Mouse (Mus musculus) heart, embryonic 14.5 days (tissue): ENCODE measurements around the gene Dhx15. TPM values are rescaled to one million over a fixed set of nuclear protein-coding genes. Genes with fewer than 3 reads are reported as not detected.

Experiments used
- ATAC-seq: fragments of 200-750 bp; cut with Nextera tagmentation; 2 replicates; pipeline ENCODE4 v1.8.0; 2017; ENCODE audit warnings: low read depth, moderate TSS enrichment; ENCODE audit not compliant: insufficient number of reproducible peaks, insufficient read depth, low FRiP score
- H3K27ac ChIP-seq, 2 experiments: fragments of 200-500 bp in 1 of 2; fragments of 300-500 bp in 1 of 2; sonication (generic) in 1 of 2; replicated peaks in 1 of 2; 2 replicates each; pipeline ENCODE4 v1.5.1; 2012 to 2014; ENCODE audit warnings: low read depth in 2 of 2, low read length in 2 of 2, control low read depth in 1 of 2, mild to moderate bottlenecking in 1 of 2, mixed read lengths in 1 of 2; ENCODE audit not compliant: control insufficient read depth in 1 of 2, insufficient read depth in 1 of 2
- H3K27me3 ChIP-seq: fragments of 300-500 bp; sonication (generic); 2 replicates; pipeline ENCODE4 v1.6.1; 2014; ENCODE audit warnings: mild to moderate bottlenecking, low read length, control low read depth; ENCODE audit not compliant: control insufficient read depth, insufficient read depth
- H3K36me3 ChIP-seq: fragments of 300-500 bp; sonication (generic); 2 replicates; pipeline ENCODE4 v1.6.1; 2014; ENCODE audit warnings: mild to moderate bottlenecking, control low read depth, low read length, mixed read lengths; ENCODE audit not compliant: control insufficient read depth, insufficient read depth
- H3K4me1 ChIP-seq, 2 experiments: fragments of 200-500 bp in 1 of 2; fragments of 300-500 bp in 1 of 2; sonication (generic) in 1 of 2; 2 replicates each; pipeline ENCODE4 v1.6.1; 2012 to 2014; ENCODE audit warnings: low read length in 2 of 2, control low read depth in 1 of 2, mixed read lengths in 1 of 2; ENCODE audit not compliant: control insufficient read depth in 2 of 2, insufficient read depth in 2 of 2
- H3K4me2 ChIP-seq: fragments of 300-500 bp; sonication (generic); 2 replicates; pipeline ENCODE4 v1.6.1; 2014; ENCODE audit warnings: mild to moderate bottlenecking, low read length
- H3K4me3 ChIP-seq, 2 experiments: fragments of 200-500 bp in 1 of 2; fragments of 300-500 bp in 1 of 2; sonication (generic) in 1 of 2; 2 replicates each; pipeline ENCODE4 v1.5.1; 2012 to 2014; ENCODE audit warnings: low read length in 2 of 2, mild to moderate bottlenecking in 2 of 2, control low read depth in 1 of 2, low read depth in 1 of 2, moderate library complexity in 1 of 2; ENCODE audit not compliant: control insufficient read depth in 1 of 2, insufficient read depth in 1 of 2
- H3K9ac ChIP-seq: fragments of 300-500 bp; sonication (generic); 2 replicates; pipeline ENCODE4 v1.6.1; 2014; ENCODE audit warnings: mild to moderate bottlenecking, low read length
- H3K9me3 ChIP-seq: fragments of 300-500 bp; sonication (generic); 2 replicates; pipeline ENCODE4 v1.6.1; 2016; ENCODE audit warnings: low read length, control low read depth; ENCODE audit not compliant: control insufficient read depth
- WGBS: fragments of 180-500 bp; shearing (Covaris S2); extraction: QIAGEN DNeasy Blood & Tissue Kit; methylation state at CpG from one replicate; pipeline ENCODE4 v1.1.7; 2014; 5-methylcytosine and 5-hydroxymethylcytosine counted together
- polyA plus RNA-seq: library from polyadenylated mRNA; unstranded; fragments of >200 nt; fragmentation: Nextera tagmentation; extraction: Ambion mirVana; gene quantifications from 2 replicates; pipeline ENCODE4 v1.2.1, GENCODE M21; 2014

Gene Dhx15
- polyA plus RNA-seq, 1 experiment from 2014 or later, result 47.2 TPM

- Histone ChIP-seq H3K27ac (no peak overlapping the region), H3K36me3 (no peaks in the 10 kb centered on the region), H3K4me2 (no peak overlapping the region), H3K4me1 (no peaks in the 10 kb centered on the region; a peak in 1 of 4 replicates), H3K4me3 (no peak overlapping the region), H3K9ac (no peak overlapping the region), H3K9me3 (peaks cover 3% of the 10 kb centered on the region; the same call in 1 of the 2 replicates), H3K27me3 (no peaks in the 10 kb centered on the region)
- ATAC-seq, result no peak
- 74% methylated on average over 2 of the region's 2 CpGs for WGBS
These were observed 41.9 kb upstream of the Dhx15 start for GRCm38 (mm10) chr5:52232199-52232598.

GRCm38 (mm10) chr5:52230466-52230865 lies 40.2 kb upstream of the Dhx15 start:
- Histone ChIP-seq H3K9me3 (peaks cover 3% of the 10 kb centered on the region; the same call in 1 of the 2 replicates), H3K9ac (no peak overlapping the region), H3K4me2 (no peak overlapping the region), H3K27ac (no peak overlapping the region), H3K36me3 (no peaks in the 10 kb centered on the region), H3K4me3 (no peak overlapping the region), H3K27me3 (no peaks in the 10 kb centered on the region), H3K4me1 (no peaks in the 10 kb centered on the region; a peak in 1 of 4 replicates)
- ATAC-seq, result no peak
- WGBS, result 82% methylated on average over 7 of the region's 7 CpGs

- Histone ChIP-seq H3K36me3 (no peaks in the 10 kb centered on the region), H3K4me1 (no peaks in the 10 kb centered on the region), H3K27me3 (no peaks in the 10 kb centered on the region), H3K4me3 (no peak overlapping the region), H3K27ac (no peak overlapping the region), H3K4me2 (no peak overlapping the region), H3K9me3 (peaks cover 3% of the 10 kb centered on the region; the same call in 1 of the 2 replicates), H3K9ac (no peak overlapping the region)
- ATAC-seq, result no peak
- WGBS, result 76% methylated on average over 3 of the region's 3 CpGs
These were observed 36.4 kb upstream of the Dhx15 start for GRCm38 (mm10) chr5:52226677-52227076.

GRCm38 (mm10) chr5:52221596-52221995 lies 31.3 kb upstream of the Dhx15 start:
- Histone ChIP-seq H3K27me3 (no peaks in the 10 kb centered on the region), H3K9me3 (no peaks in the 10 kb centered on the region), H3K4me2 (no peak overlapping the region), H3K4me1 (peaks cover 28 to 31% of the 10 kb centered on the region in 2 experiments), H3K27ac (no peak overlapping the region), H3K9ac (no peak overlapping the region), H3K36me3 (no peaks in the 10 kb centered on the region), H3K4me3 (no peak overlapping the region)
- ATAC-seq, result no peak
- 92% methylated on average over 5 of the region's 5 CpGs for WGBS

GRCm38 (mm10) chr5:52220013-52220804 lies 29.9 kb upstream of the Dhx15 start:
- no peak overlapping the region for H3K9ac ChIP-seq
- H3K4me2 ChIP-seq, result peak overlapping the region; percentile 9

DNA sequence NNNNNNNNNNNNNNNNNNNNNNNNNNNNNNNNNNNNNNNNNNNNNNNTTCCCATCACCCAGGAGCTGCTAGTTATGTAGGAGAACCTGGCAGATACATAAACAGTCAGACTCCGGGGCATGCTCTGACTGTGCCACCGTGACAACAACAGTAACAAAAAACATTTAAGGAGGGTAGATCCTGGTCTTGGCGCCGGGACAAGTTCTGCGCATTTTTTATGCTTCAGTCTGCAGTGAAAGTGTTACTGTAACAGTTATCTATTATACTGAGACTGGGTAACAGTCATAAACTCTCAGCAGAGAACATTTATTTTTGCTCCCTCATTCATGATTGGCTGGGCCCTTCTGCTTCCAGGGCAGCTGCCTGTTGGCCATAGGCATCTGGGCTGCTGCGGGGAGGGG lies 27.9 kb upstream of the Dhx15 start:
- 49% methylated on average over 6 of the region's 6 CpGs for WGBS
- Histone ChIP-seq H3K4me2 (peak overlapping the region; percentile 44), H3K27me3 (no peaks in the 10 kb centered on the region), H3K27ac (peak overlapping the region; percentile 16 to 25; a peak in 2 of 4 replicates), H3K9me3 (no peaks in the 10 kb centered on the region), H3K4me3 (no peak overlapping the region), H3K9ac (no peak overlapping the region), H3K36me3 (no peaks in the 10 kb centered on the region), H3K4me1 (peaks cover 40% of the 10 kb centered on the region in 2 experiments)
- no peak for ATAC-seq

More at GRCm38 (mm10) chr5:52220013-52220804, 29.9 kb upstream of the Dhx15 start:
- Histone ChIP-seq H3K4me3 (no peak overlapping the region), H3K9me3 (no peaks in the 10 kb centered on the region), H3K4me1 (peaks cover 33 to 35% of the 10 kb centered on the region in 2 experiments), H3K36me3 (no peaks in the 10 kb centered on the region), H3K27me3 (no peaks in the 10 kb centered on the region), H3K27ac (peak overlapping the region; percentile 10 to 35; a peak in 3 of 4 replicates)
- ATAC-seq, result peak; percentile 63
- 44% methylated on average over 14 of the region's 14 CpGs for WGBS

DNA sequence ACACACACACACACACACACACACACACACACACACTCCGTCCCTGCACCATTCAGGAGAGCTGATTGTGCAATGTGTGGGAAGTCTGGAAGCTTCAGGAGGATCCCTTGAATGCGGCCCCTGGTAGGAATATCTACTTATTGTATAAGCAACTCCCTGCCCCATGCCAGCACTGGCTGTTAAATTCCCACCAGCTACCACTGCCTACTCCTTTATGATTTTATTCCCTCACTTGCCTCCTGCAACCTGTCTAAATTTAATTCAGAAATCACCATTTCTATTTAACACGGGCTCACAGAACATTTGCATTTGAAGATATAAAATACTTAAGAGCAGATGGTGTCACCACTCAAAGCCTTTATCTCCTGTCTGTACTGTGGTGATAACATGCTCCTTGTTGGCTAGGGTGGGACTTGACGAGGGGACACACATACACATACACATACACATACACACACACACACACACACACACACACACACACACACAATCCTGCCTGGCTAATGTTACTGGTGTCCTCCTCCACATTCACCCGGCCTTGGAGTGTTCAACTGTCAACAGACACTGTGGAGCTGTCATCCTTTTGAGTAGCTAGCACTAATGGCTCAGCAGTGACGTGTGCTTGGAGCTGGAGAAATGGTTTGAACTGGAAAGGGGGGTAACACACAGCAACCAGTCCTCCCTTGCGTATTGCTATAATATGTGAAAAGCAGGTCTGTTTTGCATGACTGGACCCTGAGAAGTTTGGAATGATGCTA lies 23.0 kb upstream of the Dhx15 start:
- H3K27me3 ChIP-seq, result no peaks in the 10 kb centered on the region
- H3K27ac ChIP-seq, result peak overlapping the region; percentile 44; a peak in 3 of 4 replicates
- peaks cover 18 to 24% of the 10 kb centered on the region in 2 experiments for H3K4me1 ChIP-seq
- H3K4me2 ChIP-seq, result no peak overlapping the region
- 27% methylated on average over 7 of the region's 7 CpGs for WGBS
- H3K36me3 ChIP-seq, result no peaks in the 10 kb centered on the region
- no peaks in the 10 kb centered on the region for H3K9me3 ChIP-seq
- H3K4me3 ChIP-seq, result no peak overlapping the region
- peak; percentile 37 for ATAC-seq
- H3K9ac ChIP-seq, result no peak overlapping the region
